Mouse (Mus musculus) lung, embryonic 14.5 days (tissue): Measurements from ENCODE around the gene E2f7. TPM values are rescaled to one million over a fixed set of nuclear protein-coding genes. Genes with fewer than 3 reads are reported as not detected.
A peak's percentile ranks its signal among the peaks of the same experiment; 100 is the strongest.

Experiments
- ATAC-seq: fragments of 200-750 bp; cut with Nextera tagmentation; 2 replicates; pipeline ENCODE4 v1.8.0; 2017; ENCODE audit warnings: mild to moderate bottlenecking, moderate TSS enrichment, moderate library complexity; ENCODE audit not compliant: insufficient read depth
- DNase-seq: peaks from one replicate; pipeline ENCODE4 v3.0.0-alpha.2; 2015
- H3K27ac ChIP-seq: fragments of 300-500 bp; sonication (generic); 2 replicates; pipeline ENCODE4 v1.5.1; 2014; ENCODE audit warnings: low read depth, mild to moderate bottlenecking, moderate library complexity
- H3K27me3 ChIP-seq: fragments of 300-500 bp; sonication (generic); 2 replicates; pipeline ENCODE4 v1.6.1; 2014; ENCODE audit warnings: low read length, control low read depth; ENCODE audit not compliant: insufficient read depth
- H3K36me3 ChIP-seq: fragments of 300-500 bp; sonication (generic); 2 replicates; pipeline ENCODE4 v1.6.1; 2014; ENCODE audit warnings: control low read depth; ENCODE audit not compliant: insufficient read depth
- H3K4me1 ChIP-seq: fragments of 300-500 bp; sonication (generic); 2 replicates; pipeline ENCODE4 v1.6.1; 2014; ENCODE audit warnings: antibody characterized with exemption, control low read depth; ENCODE audit not compliant: insufficient read depth
- H3K4me2 ChIP-seq: fragments of 300-500 bp; sonication (generic); 2 replicates; pipeline ENCODE4 v1.6.1; 2014; ENCODE audit warnings: mild to moderate bottlenecking
- H3K4me3 ChIP-seq: fragments of 300-500 bp; sonication (generic); 2 replicates; pipeline ENCODE4 v1.5.1; 2014; ENCODE audit warnings: low read depth, low read length
- H3K9ac ChIP-seq: fragments of 300-500 bp; sonication (generic); 2 replicates; pipeline ENCODE4 v1.6.1; 2014
- H3K9me3 ChIP-seq: fragments of 300-500 bp; sonication (generic); 2 replicates; pipeline ENCODE4 v1.6.1; 2016; ENCODE audit warnings: low read depth, low read length, control low read depth
- CTCF ChIP-seq: IDR thresholded peaks from 2 replicates; pipeline ENCODE4 v1.5.1; 2016; ENCODE audit warnings: antibody characterized with exemption, low read depth
- WGBS: fragments of 180-500 bp; shearing (Covaris S2); extraction: QIAGEN DNeasy Blood & Tissue Kit; methylation state at CpG from one replicate; pipeline ENCODE4 v1.1.7; 2014; 5-methylcytosine and 5-hydroxymethylcytosine counted together
- polyA plus RNA-seq: library from polyadenylated mRNA; unstranded; fragments of >200 nt; fragmentation: Nextera tagmentation; extraction: Ambion mirVana; gene quantifications from 2 replicates; pipeline ENCODE4 v1.2.1, GENCODE M21; 2014

The E2f7 gene
- polyA plus RNA-seq, 1 experiment from 2014 or later = 43.8 TPM

DNA sequence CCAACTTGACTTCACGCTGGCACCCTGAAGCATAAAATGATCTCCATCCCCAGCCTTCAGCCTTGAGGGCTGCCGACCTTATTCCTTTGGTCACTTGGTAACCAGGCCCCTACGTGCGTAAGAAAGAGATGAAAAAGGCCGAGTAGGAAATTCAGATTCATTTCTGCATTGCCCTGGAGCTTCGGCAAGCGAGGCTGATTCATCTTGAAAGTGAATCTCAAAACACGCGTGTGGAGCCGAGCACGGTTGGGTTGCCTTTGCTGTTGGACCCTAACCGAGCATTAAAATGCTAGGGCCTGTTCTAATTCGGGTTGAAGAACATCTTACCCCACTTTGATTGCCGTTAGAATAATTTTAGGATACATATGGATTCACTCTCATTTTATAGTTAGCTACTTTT is 28.6 kb downstream of the E2f7 start:
- ATAC-seq (no peak), DNase-seq (no peak)
- no peak overlapping the region for H3K4me2 ChIP-seq
- H3K36me3 ChIP-seq = peaks cover 84% of the 10 kb centered on the region
- H3K27ac ChIP-seq = no peak overlapping the region
- H3K4me3 ChIP-seq = no peak overlapping the region
- TF ChIP-seq CTCF = no peak
- H3K27me3 ChIP-seq = no peaks in the 10 kb centered on the region
- no peaks in the 10 kb centered on the region for H3K9me3 ChIP-seq
- WGBS = 95% methylated on average over 14 of the region's 14 CpGs
- H3K9ac ChIP-seq = no peak overlapping the region
- no peaks in the 10 kb centered on the region for H3K4me1 ChIP-seq

DNA sequence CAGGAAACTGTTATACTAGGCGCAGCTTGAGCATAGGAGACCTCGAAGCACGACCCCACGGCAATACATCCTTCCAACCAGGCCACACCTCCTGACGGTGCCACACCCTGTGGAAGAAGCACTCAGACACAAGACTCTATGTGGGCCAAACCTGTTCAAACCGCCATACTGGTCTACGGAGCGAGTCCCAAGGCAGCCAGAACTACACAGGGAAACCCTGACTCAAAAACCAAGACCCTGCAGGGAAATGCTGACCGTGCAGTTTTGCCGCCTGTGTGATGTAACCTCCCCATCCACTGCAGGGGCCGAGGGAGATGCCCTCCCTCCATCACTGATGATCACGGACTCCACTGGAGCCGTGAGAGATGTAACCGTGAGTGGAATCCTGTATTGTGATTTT is 36.5 kb downstream of the E2f7 start:
- no peaks in the 10 kb centered on the region for H3K9me3 ChIP-seq
- no peak overlapping the region for H3K27ac ChIP-seq
- no peak overlapping the region for H3K4me2 ChIP-seq
- no peaks in the 10 kb centered on the region for H3K27me3 ChIP-seq
- no peak overlapping the region for H3K4me3 ChIP-seq
- ATAC-seq (no peak), DNase-seq (no peak)
- H3K9ac ChIP-seq = no peak overlapping the region
- TF ChIP-seq CTCF = no peak
- peaks cover 78% of the 10 kb centered on the region for H3K36me3 ChIP-seq
- no peaks in the 10 kb centered on the region for H3K4me1 ChIP-seq
- WGBS = 88% methylated on average over 14 of the region's 14 CpGs

DNA sequence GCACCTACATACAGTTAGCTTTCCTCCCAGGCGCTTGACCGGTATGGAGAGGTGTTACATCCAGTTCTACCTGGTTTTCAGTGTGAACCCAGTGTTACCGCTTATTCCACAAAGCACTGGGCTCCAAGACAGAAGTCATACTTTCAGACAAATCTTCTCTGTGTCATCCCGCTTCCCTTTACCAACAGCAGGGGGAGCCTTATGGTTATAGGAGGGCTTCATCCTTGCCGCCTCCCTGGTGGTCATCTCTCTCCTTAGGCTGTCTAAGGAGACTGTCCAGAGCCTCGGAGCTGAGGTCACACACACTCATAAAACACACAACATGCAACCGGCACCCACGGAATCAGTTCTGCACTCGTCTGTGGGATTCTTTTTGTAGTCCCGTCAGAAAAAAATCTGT is 37.4 kb downstream of the E2f7 start:
- no peak overlapping the region for H3K27ac ChIP-seq

DNA sequence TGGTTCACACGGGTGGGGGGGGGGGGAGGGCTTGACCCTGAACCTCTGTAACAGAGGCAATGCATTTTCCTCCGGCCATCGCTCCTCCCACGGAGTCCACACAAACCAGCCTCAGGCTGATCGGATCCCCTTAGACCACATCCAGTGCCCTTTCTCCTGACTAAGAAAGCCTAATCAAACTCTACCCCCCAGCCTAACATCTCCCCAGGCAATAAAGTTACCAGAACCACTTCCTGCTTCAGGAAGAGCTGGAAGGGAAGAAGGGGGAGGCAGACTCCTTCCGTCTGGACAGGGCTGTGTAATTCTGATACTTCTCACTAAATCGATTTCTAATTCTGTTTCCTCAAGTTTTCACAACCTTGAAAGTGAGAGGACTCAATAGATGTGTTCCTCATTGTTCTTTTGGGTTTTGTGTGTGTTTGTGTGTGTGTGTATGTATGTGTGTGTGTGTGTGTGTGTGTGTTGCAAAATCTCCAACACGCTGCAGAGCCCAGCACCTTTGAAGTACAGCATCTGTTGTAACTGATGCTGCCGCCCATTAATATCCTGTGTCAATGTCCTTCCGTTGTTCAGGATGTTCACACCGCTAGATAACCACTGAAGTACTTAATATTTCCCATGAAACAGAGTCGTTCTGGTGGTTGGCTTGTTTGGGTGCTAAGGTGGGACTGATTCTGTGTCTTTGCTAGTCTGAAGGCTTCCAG is 43.0 kb downstream of the E2f7 start:
- Histone ChIP-seq H3K9me3 (no peaks in the 10 kb centered on the region), H3K27me3 (no peaks in the 10 kb centered on the region), H3K27ac (no peak overlapping the region), H3K36me3 (peaks cover 32% of the 10 kb centered on the region), H3K9ac (no peak overlapping the region), H3K4me2 (no peak overlapping the region), H3K4me3 (no peak overlapping the region), H3K4me1 (no peaks in the 10 kb centered on the region)
- TF ChIP-seq CTCF = no peak
- DNase-seq = no peak
- WGBS = 57% methylated on average over 12 of the region's 12 CpGs
- no peak; the same call in 1 of the 2 replicates for ATAC-seq

More for the DNA sequence above, 37.4 kb downstream of the E2f7 start:
- H3K27me3 ChIP-seq = no peaks in the 10 kb centered on the region
- ATAC-seq (peak; percentile 45), DNase-seq (peak; percentile 60)
- H3K4me3 ChIP-seq = no peak overlapping the region
- H3K9me3 ChIP-seq = no peaks in the 10 kb centered on the region
- 77% methylated on average over 10 of the region's 10 CpGs for WGBS
- TF ChIP-seq CTCF = peak; percentile 53
- no peak overlapping the region for H3K9ac ChIP-seq
- no peaks in the 10 kb centered on the region for H3K4me1 ChIP-seq
- H3K36me3 ChIP-seq = peaks cover 82% of the 10 kb centered on the region
- H3K4me2 ChIP-seq = no peak overlapping the region

DNA sequence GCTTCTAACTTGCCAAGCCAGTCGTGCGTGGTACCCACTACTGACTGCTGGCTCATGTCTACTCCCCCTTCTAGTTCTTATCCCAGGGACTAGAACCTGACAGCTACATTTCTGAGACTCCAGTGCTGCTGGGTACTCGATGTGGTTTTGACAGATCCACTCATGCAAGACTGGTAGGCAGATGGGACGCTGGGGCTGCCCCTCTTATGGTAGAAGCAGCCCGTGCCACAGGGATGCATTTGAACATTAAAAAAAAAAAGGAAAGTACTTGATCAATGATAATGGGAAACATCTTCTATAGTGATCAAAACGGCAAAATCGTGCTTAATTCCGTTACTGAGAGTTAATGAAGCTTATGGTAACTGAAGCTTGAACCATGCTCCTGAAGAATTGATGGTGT is 44.4 kb downstream of the E2f7 start:
- 86% methylated on average over 8 of the region's 8 CpGs for WGBS
- no peak overlapping the region for H3K4me2 ChIP-seq
- peaks cover 20% of the 10 kb centered on the region for H3K36me3 ChIP-seq
- no peak overlapping the region for H3K9ac ChIP-seq
- H3K9me3 ChIP-seq = no peaks in the 10 kb centered on the region
- no peak overlapping the region for H3K27ac ChIP-seq
- no peaks in the 10 kb centered on the region for H3K27me3 ChIP-seq
- 0 out of 2 replicates have a peak, but pooled peaks cover under 1% of the 10 kb centered on the region for H3K4me1 ChIP-seq
- DNase-seq = no peak
- TF ChIP-seq CTCF = no peak
- H3K4me3 ChIP-seq = no peak overlapping the region
- ATAC-seq = no peak

DNA sequence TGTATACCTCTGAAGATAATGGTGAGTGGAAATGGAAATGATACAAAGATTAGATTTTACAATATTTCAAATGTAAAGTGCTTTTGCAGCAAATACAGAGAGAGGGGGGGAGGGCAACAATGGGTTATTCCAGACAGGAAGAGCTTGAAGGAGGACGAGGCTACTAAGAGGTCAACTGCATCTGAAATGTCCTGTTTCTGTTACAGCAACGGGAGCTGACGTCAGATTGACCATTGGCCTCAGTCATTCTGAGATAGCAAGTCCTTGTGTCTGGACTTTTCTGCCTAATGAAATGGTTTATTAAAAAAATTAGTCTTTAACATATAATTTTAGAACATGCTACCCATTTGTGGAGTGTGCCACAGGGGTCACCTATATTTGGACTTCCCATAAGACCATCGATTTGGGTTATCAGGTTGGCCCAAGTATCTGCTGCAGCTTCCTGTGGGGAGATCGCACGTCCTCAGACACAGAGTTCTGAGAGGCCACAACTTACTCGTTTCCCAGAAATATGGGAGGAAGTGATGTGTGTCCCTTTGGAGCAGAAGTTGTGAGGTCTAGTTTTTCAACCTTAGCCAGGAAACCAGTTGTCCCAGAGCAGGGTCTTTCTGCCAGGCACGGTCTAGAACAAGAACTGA is 48.0 kb downstream of the E2f7 start:
- H3K27ac ChIP-seq = no peak overlapping the region
- no peak for TF ChIP-seq CTCF
- H3K4me2 ChIP-seq = no peak overlapping the region
- WGBS = 60% methylated on average over 8 of the region's 8 CpGs
- no peak overlapping the region for H3K4me3 ChIP-seq
- H3K4me1 ChIP-seq = peaks cover 4% of the 10 kb centered on the region; the same call in 1 of the 2 replicates
- H3K9ac ChIP-seq = no peak overlapping the region
- DNase-seq (no peak), ATAC-seq (no peak)
- no peaks in the 10 kb centered on the region for H3K36me3 ChIP-seq
- no peaks in the 10 kb centered on the region for H3K27me3 ChIP-seq
- no peaks in the 10 kb centered on the region for H3K9me3 ChIP-seq

DNA sequence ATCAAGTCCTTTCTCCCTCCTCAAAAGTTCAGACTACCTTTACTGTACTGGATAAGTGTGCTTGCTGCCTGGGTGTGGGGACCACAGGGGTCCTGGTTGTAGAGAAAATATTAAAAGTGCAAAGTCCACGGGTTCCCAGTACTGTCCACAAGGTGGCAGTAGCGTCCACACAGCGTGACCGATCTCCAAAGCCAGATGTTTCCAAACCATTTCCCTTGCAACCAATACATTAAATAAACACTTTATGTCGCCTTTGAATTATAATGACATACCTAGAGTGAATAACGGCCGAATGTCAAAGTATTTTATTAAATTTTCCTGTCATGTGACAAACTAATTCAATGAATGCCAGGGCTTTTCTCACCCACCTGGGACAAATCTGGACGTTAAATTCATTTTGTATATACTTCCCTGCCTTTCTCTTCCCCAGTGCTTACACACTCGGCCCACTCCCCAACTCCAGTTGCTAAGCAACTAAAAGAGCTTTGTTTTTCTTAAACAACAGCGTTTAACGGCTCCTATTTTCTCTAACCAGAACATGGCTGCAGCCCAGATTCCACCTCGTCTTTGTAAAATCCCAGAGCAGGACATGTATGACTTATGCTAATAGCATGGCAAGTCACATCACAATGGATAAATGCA is 49.4 kb downstream of the E2f7 start:
- no peaks in the 10 kb centered on the region for H3K9me3 ChIP-seq

More for the DNA sequence above, 49.4 kb downstream of the E2f7 start:
- TF ChIP-seq CTCF = peak; percentile 95
- Histone ChIP-seq H3K36me3 (no peaks in the 10 kb centered on the region), H3K27ac (no peak overlapping the region; the same call in 1 of the 2 replicates), H3K4me2 (peak overlapping the region; percentile 54), H3K27me3 (no peaks in the 10 kb centered on the region), H3K4me1 (peaks cover 4% of the 10 kb centered on the region; the same call in 1 of the 2 replicates), H3K4me3 (peak overlapping the region; percentile 14; the same call in 1 of the 2 replicates), H3K9ac (0 out of 2 replicates have a peak overlapping the region, but pooled peaks have one; percentile 13)
- ATAC-seq (peak; percentile 73; the same call in 1 of the 2 replicates), DNase-seq (peak; percentile 92)
- 9% methylated on average over 12 of the region's 12 CpGs for WGBS
